Mouse (Mus musculus): ENCODE measurements around the gene Lrmda. TPM values are rescaled to one million over a fixed set of nuclear protein-coding genes. Genes with fewer than 3 reads are reported as not detected.

The Lrmda gene
- 0.20 and 0.52 TPM in 2 replicates for polyA plus RNA-seq (2014; fragmentation: Nextera tagmentation; extraction: Ambion mirVana)

DNA sequence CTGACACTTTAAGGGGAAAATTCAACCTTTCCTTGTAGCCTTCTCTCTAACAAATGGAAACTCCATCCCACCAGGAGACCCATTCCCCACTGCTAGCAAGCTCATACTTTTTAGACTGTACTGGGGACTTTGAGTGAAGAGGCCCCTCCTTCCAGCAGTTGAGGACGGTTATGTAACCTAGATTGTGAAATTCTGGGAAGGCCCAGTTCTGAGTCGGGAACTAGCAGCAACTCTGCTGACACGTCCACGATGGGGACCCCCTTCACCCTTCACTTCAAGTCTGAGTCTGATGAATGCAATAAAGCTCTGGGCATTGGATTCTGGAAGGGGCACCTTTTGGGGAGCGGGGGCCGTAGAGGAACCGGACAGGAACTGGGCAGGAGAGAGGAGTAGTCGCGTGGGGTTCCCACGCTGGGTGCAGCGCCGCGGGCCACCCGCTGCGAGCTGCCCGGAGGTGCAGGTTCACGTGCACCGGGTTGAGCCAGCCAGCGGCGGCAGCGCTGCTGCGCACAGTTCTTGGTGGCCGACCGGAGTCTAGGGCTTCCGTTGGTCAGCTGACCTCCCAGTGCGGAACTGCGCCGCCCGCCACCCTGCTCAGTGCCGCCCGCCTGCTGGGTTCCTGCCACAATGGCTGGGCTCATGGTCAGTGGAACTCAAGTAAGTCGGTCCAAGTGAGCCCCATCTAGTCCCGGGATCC, at the start of gene Lrmda:
Lrmda (plus strand) TSS at position 461 of the 697 bp plus-strand sequence.
- H3K27ac ChIP-seq (replicated peaks; ENCODE audit: low read depth, low read length), result no peak within 1 kb of the TSS
- H3K4me2 ChIP-seq (ENCODE audit: low read depth, severe bottlenecking), result peak within 1 kb of the TSS; percentile 88
- ATAC-seq (ENCODE audit: insufficient number of reproducible peaks, low FRiP score, low TSS enrichment, low read depth) (no peak), DNase-seq (ENCODE audit: low spot score) (peak; percentile 62)
- no peaks in the 10 kb centered on the region for H3K9me3 ChIP-seq (ENCODE audit: control insufficient read depth, low read length)
- no peaks in the 10 kb centered on the region for H3K36me3 ChIP-seq (ENCODE audit: control insufficient read depth, insufficient read depth, low read length)
- H3K4me3 ChIP-seq (ENCODE audit: low read depth, low read length), result peak within 1 kb of the TSS; percentile 29
- H3K9ac ChIP-seq (ENCODE audit: low read length), result peak within 1 kb of the TSS; percentile 34; the same call in 1 of the 2 replicates
- 3% methylated on average over 33 of the region's 33 CpGs for WGBS
- H3K4me1 ChIP-seq (ENCODE audit: control insufficient read depth, insufficient read depth, low read length), result no peaks in the 10 kb centered on the region
- H3K27me3 ChIP-seq (ENCODE audit: control insufficient read depth, insufficient read depth, low read length), result peaks cover 20% of the 10 kb centered on the region

DNA sequence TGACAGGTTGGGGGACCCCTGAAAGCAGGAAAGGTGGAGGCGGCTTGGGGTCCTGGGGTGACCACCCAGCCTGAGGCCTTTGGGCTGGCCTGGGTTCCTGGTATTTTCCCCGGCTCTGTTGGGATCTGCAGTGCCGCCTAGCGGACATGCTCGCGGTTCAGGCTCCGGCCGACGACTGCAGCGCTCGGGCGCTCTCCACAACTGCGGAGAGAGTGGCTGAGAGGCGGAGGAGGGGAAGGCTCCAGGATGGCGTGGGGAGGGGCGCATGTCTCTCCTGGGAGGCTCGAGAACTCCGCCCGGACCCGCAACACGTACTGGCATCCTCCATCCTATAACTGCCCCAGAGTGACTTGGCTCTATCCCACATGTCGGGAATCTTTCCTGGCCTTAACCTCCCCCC, 38.0 kb upstream of the Lrmda start:
- ATAC-seq (ENCODE audit: insufficient number of reproducible peaks, low FRiP score, low TSS enrichment, low read depth) (peak; percentile 72; the same call in 1 of the 2 replicates), DNase-seq (ENCODE audit: low spot score) (peak; percentile 94)
- Histone ChIP-seq H3K4me2 (ENCODE audit: low read depth, severe bottlenecking) (peak overlapping the region; percentile 40; the same call in 1 of the 2 replicates), H3K4me3 (ENCODE audit: low read depth, low read length) (no peak overlapping the region), H3K9me3 (ENCODE audit: control insufficient read depth, low read length) (no peaks in the 10 kb centered on the region), H3K4me1 (ENCODE audit: control insufficient read depth, insufficient read depth, low read length) (peaks cover 12% of the 10 kb centered on the region), H3K36me3 (ENCODE audit: control insufficient read depth, insufficient read depth, low read length) (peaks cover 2% of the 10 kb centered on the region; the same call in 1 of the 2 replicates), H3K27ac (replicated peaks; ENCODE audit: low read depth, low read length) (no peak overlapping the region), H3K9ac (ENCODE audit: low read length) (no peak overlapping the region; the same call in 1 of the 2 replicates), H3K27me3 (ENCODE audit: control insufficient read depth, insufficient read depth, low read length) (peaks cover 6% of the 10 kb centered on the region)
- WGBS, result under 1% methylated on average over 22 of the region's 22 CpGs

DNA sequence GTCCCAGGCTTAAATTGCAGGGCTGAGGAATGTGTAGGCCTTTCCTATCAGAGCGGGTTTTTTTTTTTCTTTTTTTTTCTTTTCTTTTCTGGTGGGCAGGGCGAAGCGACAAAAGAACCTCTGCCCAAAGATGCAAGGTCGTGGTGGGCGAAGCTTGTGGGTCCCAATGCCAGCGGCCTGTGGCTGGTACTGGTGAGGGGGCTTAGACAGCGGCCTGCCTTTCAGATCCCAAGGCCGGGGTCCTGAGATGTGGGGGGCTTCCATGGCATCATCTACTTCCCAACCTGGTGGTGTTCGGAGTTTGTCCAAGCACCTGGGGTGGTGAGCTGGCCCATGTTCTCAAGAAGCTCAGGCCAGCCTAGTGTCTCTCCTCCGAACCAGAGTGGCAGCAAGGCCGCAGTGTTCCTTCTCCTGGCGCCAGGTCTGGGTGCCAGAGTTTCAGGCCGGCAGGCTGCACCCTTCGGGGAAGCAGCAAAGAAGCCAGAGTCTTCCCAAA, 37.4 kb upstream of the Lrmda start:
- DNase-seq (ENCODE audit: low spot score), result peak; percentile 74

GRCm38 (mm10) chr14:21982592-21983310, 36.8 kb upstream of the Lrmda start:
- peaks cover 2% of the 10 kb centered on the region; the same call in 1 of the 2 replicates for H3K36me3 ChIP-seq (ENCODE audit: control insufficient read depth, insufficient read depth, low read length)
- H3K4me2 ChIP-seq (ENCODE audit: low read depth, severe bottlenecking), result peak overlapping the region; percentile 63
- no peak for ATAC-seq (ENCODE audit: insufficient number of reproducible peaks, low FRiP score, low TSS enrichment, low read depth)
- peak; percentile 77 for DNase-seq (ENCODE audit: low spot score)
- H3K9ac ChIP-seq (ENCODE audit: low read length), result peak overlapping the region; percentile 79
- peaks cover 12% of the 10 kb centered on the region for H3K4me1 ChIP-seq (ENCODE audit: control insufficient read depth, insufficient read depth, low read length)
- H3K4me3 ChIP-seq (ENCODE audit: low read depth, low read length), result peak overlapping the region; percentile 44
- peaks cover 6% of the 10 kb centered on the region for H3K27me3 ChIP-seq (ENCODE audit: control insufficient read depth, insufficient read depth, low read length)
- H3K9me3 ChIP-seq (ENCODE audit: control insufficient read depth, low read length), result no peaks in the 10 kb centered on the region
- peak overlapping the region; percentile 70 for H3K27ac ChIP-seq (replicated peaks; ENCODE audit: low read depth, low read length)
- 1% methylated on average over 38 of the region's 38 CpGs for WGBS

More for the DNA sequence above, 37.4 kb upstream of the Lrmda start:
- peaks cover 2% of the 10 kb centered on the region; the same call in 1 of the 2 replicates for H3K36me3 ChIP-seq (ENCODE audit: control insufficient read depth, insufficient read depth, low read length)
- peak overlapping the region; percentile 44 for H3K4me3 ChIP-seq (ENCODE audit: low read depth, low read length)
- H3K27me3 ChIP-seq (ENCODE audit: control insufficient read depth, insufficient read depth, low read length), result peaks cover 6% of the 10 kb centered on the region
- peak overlapping the region; percentile 79 for H3K9ac ChIP-seq (ENCODE audit: low read length)
- peaks cover 12% of the 10 kb centered on the region for H3K4me1 ChIP-seq (ENCODE audit: control insufficient read depth, insufficient read depth, low read length)
- no peaks in the 10 kb centered on the region for H3K9me3 ChIP-seq (ENCODE audit: control insufficient read depth, low read length)
- H3K27ac ChIP-seq (replicated peaks; ENCODE audit: low read depth, low read length), result peak overlapping the region; percentile 70
- H3K4me2 ChIP-seq (ENCODE audit: low read depth, severe bottlenecking), result peak overlapping the region; percentile 63
- ATAC-seq (ENCODE audit: insufficient number of reproducible peaks, low FRiP score, low TSS enrichment, low read depth), result no peak
- 13% methylated on average over 14 of the region's 14 CpGs for WGBS

DNA sequence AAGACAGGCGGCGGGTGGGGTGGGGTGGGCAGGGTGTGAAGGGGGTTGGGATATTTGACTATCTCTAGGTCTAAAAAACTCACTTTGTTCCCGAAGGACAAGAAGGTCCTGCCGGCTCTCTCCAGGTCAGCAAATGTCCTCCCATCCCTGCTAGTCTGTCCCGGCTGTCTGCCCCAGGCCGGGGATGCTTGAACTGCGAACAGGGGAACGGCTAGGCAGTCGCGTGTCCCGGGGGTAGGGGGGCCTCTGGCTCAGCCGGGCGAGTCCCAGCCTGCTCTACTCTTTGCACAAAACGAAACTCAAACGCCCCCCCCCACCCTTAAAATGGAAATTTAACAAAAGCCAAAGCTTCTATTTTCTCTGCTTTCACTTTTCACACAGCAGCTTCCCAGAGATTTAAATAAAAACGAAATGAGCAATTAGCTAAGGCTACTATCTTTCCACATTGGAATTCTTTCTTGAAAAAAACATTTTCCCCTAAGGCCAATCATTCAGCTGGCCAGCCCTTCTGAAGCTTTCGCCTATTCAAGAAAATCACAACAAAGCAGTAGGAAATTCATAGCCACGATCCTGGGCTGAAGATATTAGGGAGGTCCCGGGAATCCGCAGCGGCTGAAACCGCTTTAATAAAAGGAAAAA, 36.1 kb upstream of the Lrmda start:
- peak overlapping the region; percentile 63 for H3K4me2 ChIP-seq (ENCODE audit: low read depth, severe bottlenecking)
- H3K27ac ChIP-seq (replicated peaks; ENCODE audit: low read depth, low read length), result peak overlapping the region; percentile 70
- H3K27me3 ChIP-seq (ENCODE audit: control insufficient read depth, insufficient read depth, low read length), result peaks cover 6% of the 10 kb centered on the region
- peak overlapping the region; percentile 44 for H3K4me3 ChIP-seq (ENCODE audit: low read depth, low read length)
- WGBS, result under 1% methylated on average over 22 of the region's 22 CpGs
- no peak for ATAC-seq (ENCODE audit: insufficient number of reproducible peaks, low FRiP score, low TSS enrichment, low read depth)
- no peaks in the 10 kb centered on the region for H3K9me3 ChIP-seq (ENCODE audit: control insufficient read depth, low read length)
- peaks cover 2% of the 10 kb centered on the region; the same call in 1 of the 2 replicates for H3K36me3 ChIP-seq (ENCODE audit: control insufficient read depth, insufficient read depth, low read length)
- peak; percentile 48 for DNase-seq (ENCODE audit: low spot score)
- H3K9ac ChIP-seq (ENCODE audit: low read length), result peak overlapping the region; percentile 79
- H3K4me1 ChIP-seq (ENCODE audit: control insufficient read depth, insufficient read depth, low read length), result peaks cover 12% of the 10 kb centered on the region

GRCm38 (mm10) chr14:21983950-21984730, 35.4 kb upstream of the Lrmda start:
- Histone ChIP-seq H3K4me3 (ENCODE audit: low read depth, low read length) (peak overlapping the region; percentile 87), H3K36me3 (ENCODE audit: control insufficient read depth, insufficient read depth, low read length) (peaks cover 2% of the 10 kb centered on the region; the same call in 1 of the 2 replicates), H3K4me2 (ENCODE audit: low read depth, severe bottlenecking) (peak overlapping the region; percentile 80), H3K9ac (ENCODE audit: low read length) (peak overlapping the region; percentile 94), H3K27ac (replicated peaks; ENCODE audit: low read depth, low read length) (no peak overlapping the region), H3K27me3 (ENCODE audit: control insufficient read depth, insufficient read depth, low read length) (peaks cover 6% of the 10 kb centered on the region), H3K9me3 (ENCODE audit: control insufficient read depth, low read length) (no peaks in the 10 kb centered on the region), H3K4me1 (ENCODE audit: control insufficient read depth, insufficient read depth, low read length) (peaks cover 12% of the 10 kb centered on the region)
- 3% methylated on average over 18 of the region's 18 CpGs for WGBS
- no peak for DNase-seq (ENCODE audit: low spot score)
- no peak for ATAC-seq (ENCODE audit: insufficient number of reproducible peaks, low FRiP score, low TSS enrichment, low read depth)

- Histone ChIP-seq H3K36me3 (ENCODE audit: control insufficient read depth, insufficient read depth, low read length) (peaks cover 2% of the 10 kb centered on the region; the same call in 1 of the 2 replicates), H3K9me3 (ENCODE audit: control insufficient read depth, low read length) (no peaks in the 10 kb centered on the region), H3K4me1 (ENCODE audit: control insufficient read depth, insufficient read depth, low read length) (peaks cover 12% of the 10 kb centered on the region), H3K9ac (ENCODE audit: low read length) (peak overlapping the region; percentile 94), H3K27ac (replicated peaks; ENCODE audit: low read depth, low read length) (peak overlapping the region; percentile 97; the same call in 1 of the 2 replicates), H3K4me3 (ENCODE audit: low read depth, low read length) (peak overlapping the region; percentile 87), H3K27me3 (ENCODE audit: control insufficient read depth, insufficient read depth, low read length) (peaks cover 9% of the 10 kb centered on the region), H3K4me2 (ENCODE audit: low read depth, severe bottlenecking) (peak overlapping the region; percentile 80)
- under 1% methylated on average over 49 of the region's 49 CpGs for WGBS
- ATAC-seq (ENCODE audit: insufficient number of reproducible peaks, low FRiP score, low TSS enrichment, low read depth), result no peak
- peak; percentile 76 for DNase-seq (ENCODE audit: low spot score)
Measured at GRCm38 (mm10) chr14:21984757-21985425, 34.6 kb upstream of the Lrmda start.
